Mouse (Mus musculus): ENCODE measurements around the gene Nhlh1. TPM values are rescaled to one million over a fixed set of nuclear protein-coding genes. Genes with fewer than 3 reads are reported as not detected.

Nhlh1 gene
- polyA plus RNA-seq (2012; rRNA removed): 0.05 TPM in 1 of 2 replicates, not detected in the other

DNA sequence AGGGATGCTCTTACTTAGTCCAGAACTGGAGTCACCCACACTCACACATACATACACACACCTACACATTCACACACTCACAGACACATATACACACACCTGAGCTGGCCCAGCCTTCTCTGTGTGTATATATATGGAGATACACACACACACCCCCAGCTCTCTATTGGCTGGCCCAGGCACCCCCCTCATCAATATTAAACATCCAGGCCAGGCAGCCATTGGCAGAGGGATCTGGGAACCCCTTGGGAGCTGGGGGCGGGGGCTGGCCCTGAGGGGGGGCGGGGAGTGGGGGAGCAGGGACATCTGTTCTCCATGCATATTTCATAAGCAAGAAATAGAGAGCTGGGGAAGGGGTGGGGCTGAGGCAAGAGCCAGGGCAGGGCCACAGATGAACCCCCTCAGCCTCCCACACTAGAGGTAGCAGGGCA is at the start of gene Nhlh1:
TSS of gene Nhlh1 (minus strand) at position 83 of the 431 bp plus-strand sequence.
- DNase-seq: no peak
- TF ChIP-seq POLR2A (IDR thresholded peaks at IDR 0.05; ENCODE audit: borderline replicate concordance, extremely low read depth, low read depth, low read length) (no peak), CTCF (IDR thresholded peaks at IDR 0.05; ENCODE audit: insufficient read depth, low read length) (no peak)
- Histone ChIP-seq H3K4me1 (ENCODE audit: control insufficient read depth, insufficient read depth, low read length) (no peaks in the 10 kb centered on the region), H3K4me3 (replicated peaks; ENCODE audit: extremely low read depth, low read depth, low read length) (no peak within 1 kb of the TSS)
- 52% methylated on average over 2 of the region's 2 CpGs for WGBS

DNA sequence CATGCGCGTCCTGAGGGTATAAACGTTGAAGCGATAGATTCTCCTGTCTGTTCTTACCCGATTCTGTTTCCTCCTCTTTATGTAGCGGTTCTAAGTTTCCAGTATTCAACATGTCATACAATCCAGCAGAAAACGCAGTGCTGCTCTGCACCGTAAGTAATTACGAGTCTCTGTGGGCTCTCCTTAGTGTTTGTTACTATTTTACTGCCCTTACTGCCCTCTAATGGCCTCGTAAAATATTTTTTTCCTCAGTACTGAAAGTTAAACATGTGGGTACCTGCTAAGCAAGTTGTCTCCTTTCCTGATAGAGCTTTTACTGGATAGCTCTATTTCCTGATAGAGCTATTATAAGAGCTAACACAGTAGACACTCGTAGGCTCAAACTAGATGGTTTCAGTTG is 47.7 kb upstream of the Nhlh1 start:
- TF ChIP-seq CTCF (IDR thresholded peaks at IDR 0.05; ENCODE audit: insufficient read depth, low read length): no peak
- no peak for TF ChIP-seq POLR2A (IDR thresholded peaks at IDR 0.05; ENCODE audit: borderline replicate concordance, extremely low read depth, low read depth, low read length)
- DNase-seq: no peak
- H3K4me3 ChIP-seq (replicated peaks; ENCODE audit: extremely low read depth, low read depth, low read length): no peak overlapping the region
- WGBS: 79% methylated on average over 11 of the region's 11 CpGs
- H3K4me1 ChIP-seq (ENCODE audit: control insufficient read depth, insufficient read depth, low read length): no peaks in the 10 kb centered on the region

DNA sequence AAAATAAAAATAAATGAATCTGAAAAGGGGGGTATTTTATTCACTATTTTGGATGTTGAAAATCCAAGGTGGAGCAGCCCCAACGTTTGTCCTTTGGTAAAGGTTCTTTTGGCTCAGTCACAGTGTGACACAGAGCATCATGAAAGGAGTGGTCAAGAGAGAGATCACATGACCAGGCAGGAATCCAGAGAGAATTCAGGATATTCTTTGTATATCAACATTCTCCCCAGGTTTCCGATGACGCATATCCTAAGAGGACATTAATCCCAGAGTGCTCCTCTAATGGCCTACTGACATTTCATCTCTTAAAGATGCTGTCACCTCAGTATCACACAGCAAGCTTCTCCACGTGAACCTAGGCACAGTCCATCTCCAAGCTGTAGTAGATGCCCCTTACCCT is 46.2 kb upstream of the Nhlh1 start:
- Histone ChIP-seq H3K4me3 (replicated peaks; ENCODE audit: extremely low read depth, low read depth, low read length) (no peak overlapping the region), H3K4me1 (ENCODE audit: control insufficient read depth, insufficient read depth, low read length) (no peaks in the 10 kb centered on the region)
- no peak for DNase-seq
- 56% methylated on average over 4 of the region's 4 CpGs for WGBS
- TF ChIP-seq CTCF (IDR thresholded peaks at IDR 0.05; ENCODE audit: insufficient read depth, low read length) (no peak), POLR2A (IDR thresholded peaks at IDR 0.05; ENCODE audit: borderline replicate concordance, extremely low read depth, low read depth, low read length) (no peak)

DNA sequence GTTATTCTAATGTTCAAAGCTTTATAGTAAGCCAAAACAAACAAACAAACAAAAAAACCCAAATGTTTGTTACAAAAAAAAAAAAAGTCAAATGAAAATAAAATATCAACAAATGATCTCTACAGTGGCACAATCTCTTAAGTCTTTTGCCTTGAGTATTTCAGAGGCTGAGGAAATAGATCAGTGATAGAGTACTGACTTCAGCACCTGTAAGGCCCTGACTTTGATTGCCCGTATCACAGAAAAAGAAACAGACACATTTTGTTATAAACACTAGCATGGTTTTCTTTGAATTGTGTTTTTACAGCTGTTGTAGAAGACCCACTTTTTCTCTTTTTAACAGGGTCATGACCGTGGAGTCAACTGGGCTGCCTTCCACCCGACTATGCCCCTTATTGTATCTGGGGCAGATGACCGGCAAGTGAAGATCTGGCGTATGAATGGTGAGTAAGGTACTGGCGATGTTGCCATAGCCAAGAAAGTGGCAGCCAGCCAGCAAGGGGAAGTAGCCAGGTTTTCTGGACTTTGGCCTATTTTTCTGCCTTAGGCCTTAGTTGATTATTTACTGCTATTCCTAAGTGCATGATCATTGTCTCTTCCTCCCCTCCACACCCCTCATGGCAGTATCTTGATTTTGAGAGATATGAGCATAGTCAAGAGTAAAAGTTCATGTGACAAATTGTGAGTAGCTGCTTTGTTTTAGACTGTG is 42.1 kb upstream of the Nhlh1 start:
- 79% methylated on average over 6 of the region's 6 CpGs for WGBS
- no peak for DNase-seq

DNA sequence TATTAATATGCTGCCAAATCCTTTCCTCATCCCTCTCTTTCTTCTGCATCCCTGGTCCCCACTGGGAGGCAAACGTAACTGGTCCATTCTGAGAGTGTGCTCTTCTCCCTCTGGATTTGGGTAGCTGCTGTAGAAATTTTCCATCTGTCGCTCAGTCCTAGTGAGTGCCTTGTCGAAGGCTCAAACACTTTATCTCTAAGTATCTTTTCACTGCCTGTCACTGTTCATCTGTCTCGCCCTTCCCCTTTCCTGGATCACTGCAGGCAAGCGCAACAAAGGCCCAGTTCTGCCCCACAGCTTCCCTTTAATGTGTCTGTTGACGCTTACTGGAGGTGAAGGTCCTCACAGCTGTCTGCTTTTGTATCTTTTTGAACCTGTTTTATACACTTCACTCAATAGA is 37.8 kb upstream of the Nhlh1 start:
- TF ChIP-seq CTCF (IDR thresholded peaks at IDR 0.05; ENCODE audit: insufficient read depth, low read length): no peak
- no peak for TF ChIP-seq POLR2A (IDR thresholded peaks at IDR 0.05; ENCODE audit: borderline replicate concordance, extremely low read depth, low read depth, low read length)
- DNase-seq: no peak
- H3K4me1 ChIP-seq (ENCODE audit: control insufficient read depth, insufficient read depth, low read length): no peaks in the 10 kb centered on the region; the same call in 1 of the 2 replicates
- no peak overlapping the region for H3K4me3 ChIP-seq (replicated peaks; ENCODE audit: extremely low read depth, low read depth, low read length)
- WGBS: 41% methylated on average over 6 of the region's 6 CpGs

More for the DNA sequence above, 42.1 kb upstream of the Nhlh1 start:
- H3K4me3 ChIP-seq (replicated peaks; ENCODE audit: extremely low read depth, low read depth, low read length): no peak overlapping the region
- H3K4me1 ChIP-seq (ENCODE audit: control insufficient read depth, insufficient read depth, low read length): no peaks in the 10 kb centered on the region; the same call in 1 of the 2 replicates
- TF ChIP-seq POLR2A (IDR thresholded peaks at IDR 0.05; ENCODE audit: borderline replicate concordance, extremely low read depth, low read depth, low read length): no peak
- no peak for TF ChIP-seq CTCF (IDR thresholded peaks at IDR 0.05; ENCODE audit: insufficient read depth, low read length)

DNA sequence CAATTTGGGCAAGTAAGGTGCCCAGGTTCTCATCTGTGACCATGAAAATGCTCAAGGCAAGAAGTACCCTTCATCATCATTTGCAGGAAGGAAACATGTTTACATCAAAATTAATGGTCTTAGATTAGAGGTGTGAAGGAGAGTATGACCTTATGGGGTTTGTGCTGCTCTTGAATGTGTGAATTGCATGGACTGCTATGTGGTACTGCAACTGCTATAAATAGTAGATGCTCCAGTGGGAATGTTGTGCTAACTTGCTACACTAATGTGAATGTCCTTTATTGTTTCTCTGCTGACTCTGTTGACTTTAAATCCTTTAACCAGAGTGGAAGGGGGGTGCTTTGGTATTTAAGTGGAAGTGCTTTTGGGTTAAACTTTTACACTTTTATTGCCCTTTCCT is 36.9 kb upstream of the Nhlh1 start:
- TF ChIP-seq POLR2A (IDR thresholded peaks at IDR 0.05; ENCODE audit: borderline replicate concordance, extremely low read depth, low read depth, low read length) (no peak), CTCF (IDR thresholded peaks at IDR 0.05; ENCODE audit: insufficient read depth, low read length) (no peak)
- Histone ChIP-seq H3K4me3 (replicated peaks; ENCODE audit: extremely low read depth, low read depth, low read length) (no peak overlapping the region), H3K4me1 (ENCODE audit: control insufficient read depth, insufficient read depth, low read length) (no peaks in the 10 kb centered on the region; the same call in 1 of the 2 replicates)
- no peak for DNase-seq

DNA sequence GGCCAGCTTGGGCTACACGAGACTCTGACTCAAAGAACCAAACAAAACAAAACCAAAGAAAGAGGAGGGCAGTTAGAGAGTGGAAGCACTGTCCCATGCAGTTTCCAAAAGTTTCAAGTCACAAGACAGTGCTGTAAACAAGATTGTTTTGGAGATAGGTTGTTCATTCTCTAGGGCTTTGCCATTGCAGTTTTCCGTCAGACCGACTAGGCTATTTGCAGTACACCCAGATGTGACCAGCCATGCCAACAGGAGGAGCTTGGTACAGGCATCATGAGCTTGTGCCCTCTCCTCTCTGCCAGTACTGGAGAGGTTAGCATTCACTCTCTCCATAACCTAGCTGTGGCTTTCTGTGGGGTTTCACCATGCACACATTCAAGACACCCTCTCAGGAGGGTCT is 36.1 kb upstream of the Nhlh1 start:
- no peak for DNase-seq
- Histone ChIP-seq H3K4me1 (ENCODE audit: control insufficient read depth, insufficient read depth, low read length) (no peaks in the 10 kb centered on the region; the same call in 1 of the 2 replicates), H3K4me3 (replicated peaks; ENCODE audit: extremely low read depth, low read depth, low read length) (no peak overlapping the region)
- no peak for TF ChIP-seq POLR2A (IDR thresholded peaks at IDR 0.05; ENCODE audit: borderline replicate concordance, extremely low read depth, low read depth, low read length)
- no peak for TF ChIP-seq CTCF (IDR thresholded peaks at IDR 0.05; ENCODE audit: insufficient read depth, low read length)
- 34% methylated on average over 3 of the region's 3 CpGs for WGBS

DNA sequence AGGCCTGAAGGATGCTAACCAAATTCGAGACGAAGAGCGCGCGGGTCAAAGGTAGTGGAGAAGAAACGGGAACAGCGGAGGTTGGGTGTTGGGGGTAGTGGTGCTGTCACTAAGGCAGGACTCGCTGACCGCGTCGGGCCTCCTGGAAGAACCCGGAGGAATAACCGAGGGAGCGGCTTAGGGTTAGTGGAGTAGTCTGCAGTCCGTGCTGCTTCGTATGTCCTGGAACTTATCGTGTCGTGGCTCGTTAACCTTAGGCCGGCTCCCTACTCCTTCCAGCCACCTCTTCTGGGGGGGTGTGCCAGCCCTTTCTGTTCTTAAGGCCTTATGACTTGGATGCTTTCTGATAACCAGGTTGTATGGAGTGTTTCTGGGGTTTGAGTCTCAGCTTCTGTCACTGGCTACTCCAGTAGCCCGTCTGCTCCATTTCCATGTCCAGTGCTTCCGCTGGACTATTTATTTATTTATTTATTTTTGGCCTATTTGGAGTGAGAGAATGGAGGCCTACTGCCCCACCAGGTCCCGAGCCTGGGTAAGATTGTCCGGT is 25.6 kb upstream of the Nhlh1 start:
- peaks cover 7% of the 10 kb centered on the region for H3K4me1 ChIP-seq (ENCODE audit: control insufficient read depth, insufficient read depth, low read length)
- WGBS: 1% methylated on average over 24 of the region's 24 CpGs
- H3K4me3 ChIP-seq (replicated peaks; ENCODE audit: extremely low read depth, low read depth, low read length): peak overlapping the region; percentile 99
- TF ChIP-seq POLR2A (IDR thresholded peaks at IDR 0.05; ENCODE audit: borderline replicate concordance, extremely low read depth, low read depth, low read length) (no peak), CTCF (IDR thresholded peaks at IDR 0.05; ENCODE audit: insufficient read depth, low read length) (no peak)
- no peak for DNase-seq

DNA sequence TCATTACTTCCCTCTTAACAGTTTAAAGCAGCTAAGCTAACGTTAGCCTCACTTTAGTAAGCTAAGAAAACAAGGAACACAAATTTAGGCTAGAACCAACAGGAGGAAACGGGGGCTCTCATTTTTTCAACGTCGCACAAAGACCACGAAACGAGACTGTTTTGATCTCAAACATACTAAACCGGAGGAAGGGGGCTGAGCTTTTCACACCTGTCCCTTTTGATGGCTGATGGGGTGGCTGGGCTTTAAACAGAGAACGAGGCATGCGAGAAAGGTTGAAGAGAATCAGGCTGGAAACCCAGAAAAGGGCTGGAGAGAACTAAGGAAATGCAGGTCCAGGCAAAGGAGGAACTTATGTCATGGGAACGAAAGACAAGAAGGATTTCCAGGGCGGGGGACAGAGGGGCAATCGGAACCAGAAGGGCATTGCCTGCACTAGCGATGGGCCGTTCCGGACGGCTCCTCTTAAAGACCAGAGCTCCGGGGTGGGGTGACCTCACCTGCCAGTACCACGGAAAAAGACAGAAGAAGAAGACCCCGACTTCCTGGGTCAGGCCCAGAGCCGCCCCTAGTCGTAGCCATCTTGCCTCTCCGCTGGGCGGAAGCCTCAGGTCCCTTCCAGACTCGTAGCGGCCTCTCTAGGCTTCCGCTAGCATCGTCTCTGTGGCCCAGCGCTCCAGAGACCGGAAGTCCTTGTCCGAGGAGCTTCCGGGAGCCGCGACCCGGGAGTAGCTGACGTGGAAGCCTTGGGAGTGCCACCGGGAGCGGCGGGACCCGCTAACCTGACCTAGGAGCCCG is 24.9 kb upstream of the Nhlh1 start, which contains the start of the genes Copa and Ncstn:
TSS of gene Copa (plus strand) at position 429 of the 798 bp plus-strand sequence.
TSS of gene Ncstn (minus strand) at position 695 of the 798 bp plus-strand sequence.
- TF ChIP-seq POLR2A (IDR thresholded peaks at IDR 0.05; ENCODE audit: borderline replicate concordance, extremely low read depth, low read depth, low read length) (no peak; the same call in 1 of the 2 replicates), CTCF (IDR thresholded peaks at IDR 0.05; ENCODE audit: insufficient read depth, low read length) (no peak)
- WGBS: under 1% methylated on average over 40 of the region's 40 CpGs
- Histone ChIP-seq H3K4me3 (replicated peaks; ENCODE audit: extremely low read depth, low read depth, low read length) (peak within 1 kb of the TSS; percentile 99), H3K4me1 (ENCODE audit: control insufficient read depth, insufficient read depth, low read length) (peaks cover 7% of the 10 kb centered on the region)
- DNase-seq: peak; percentile 88
